Mouse (Mus musculus) limb, embryonic 11.5 days (tissue): ENCODE measurements at regions not wholly inside any gene's neighbourhood (a gene's known extent, or its start where the extent isn't known, plus 50 kb on each side); places are given as distances from the start of the nearest gene placed in this dataset.
"Not testable (repeated sequence)": the region's sequence is repeated elsewhere in the genome, so short reads cannot be mapped to it uniquely, and the experiment has no call there.

Source experiments
- ATAC-seq: fragments of 200-750 bp; cut with Nextera tagmentation; 2 replicates; pipeline ENCODE4 v1.8.0; 2017; ENCODE audit warnings: low read depth; ENCODE audit not compliant: insufficient number of reproducible peaks, low FRiP score, low TSS enrichment
- DNase-seq: peaks from one replicate; pipeline ENCODE4 v3.0.0-alpha.2; 2015; ENCODE audit warnings: low spot score
- H3K27ac ChIP-seq: fragments of 300-500 bp; sonication (generic); replicated peaks from 2 replicates; pipeline ENCODE4 v1.5.1; 2014; ENCODE audit warnings: low read depth, mild to moderate bottlenecking, low read length
- H3K27me3 ChIP-seq: fragments of 300-500 bp; sonication (generic); 2 replicates; pipeline ENCODE4 v1.6.1; 2014; ENCODE audit warnings: mild to moderate bottlenecking, low read length, mixed read lengths; ENCODE audit not compliant: control insufficient read depth, insufficient read depth
- H3K36me3 ChIP-seq: fragments of 300-500 bp; sonication (generic); 2 replicates; pipeline ENCODE4 v1.6.1; 2014; ENCODE audit warnings: mild to moderate bottlenecking, low read length, moderate library complexity, mixed read lengths; ENCODE audit not compliant: control insufficient read depth, insufficient read depth
- H3K4me1 ChIP-seq: fragments of 300-500 bp; sonication (generic); 2 replicates; pipeline ENCODE4 v1.6.1; 2014; ENCODE audit warnings: low read length, mixed read lengths; ENCODE audit not compliant: control insufficient read depth, insufficient read depth
- H3K4me2 ChIP-seq: fragments of 300-500 bp; sonication (generic); 2 replicates; pipeline ENCODE4 v1.6.1; 2014; ENCODE audit warnings: low read depth, mild to moderate bottlenecking, moderate library complexity; ENCODE audit not compliant: severe bottlenecking
- H3K4me3 ChIP-seq: fragments of 300-500 bp; sonication (generic); 2 replicates; pipeline ENCODE4 v1.5.1; 2014; ENCODE audit warnings: low read depth, low read length
- H3K9ac ChIP-seq: fragments of 300-500 bp; sonication (generic); 2 replicates; pipeline ENCODE4 v1.6.1; 2014; ENCODE audit warnings: mild to moderate bottlenecking, low read length
- H3K9me3 ChIP-seq: fragments of 300-500 bp; sonication (generic); 2 replicates; pipeline ENCODE4 v1.6.1; 2016; ENCODE audit warnings: low read length; ENCODE audit not compliant: control insufficient read depth
- WGBS: fragments of 180-500 bp; shearing (Covaris S2); extraction: QIAGEN DNeasy Blood & Tissue Kit; methylation state at CpG from one replicate; pipeline ENCODE4 v1.1.7; 2014; 5-methylcytosine and 5-hydroxymethylcytosine counted together

DNA sequence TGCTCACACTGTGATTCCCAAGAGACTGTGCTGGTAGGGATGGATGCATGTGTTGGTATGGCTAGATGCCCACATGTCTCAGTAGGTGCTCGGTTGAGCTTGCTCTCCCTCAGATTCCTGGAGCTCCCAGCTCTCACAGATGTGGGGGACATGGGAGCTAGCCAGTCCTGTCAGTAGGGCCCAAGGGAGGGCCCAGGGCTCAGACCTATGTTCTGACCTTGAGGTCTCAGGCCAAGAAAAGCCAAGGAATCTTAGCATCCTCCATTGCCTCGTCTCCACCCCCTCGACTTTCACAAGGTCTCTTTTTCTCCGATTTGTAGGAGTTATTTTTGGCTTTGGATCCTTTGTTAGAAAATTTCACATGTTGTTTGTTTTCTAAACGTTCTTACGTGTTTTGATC, 130.6 kb downstream of the Ptpn20 start:
- Histone ChIP-seq H3K4me3 (no peak overlapping the region), H3K4me2 (no peak overlapping the region), H3K27me3 (no peaks in the 10 kb centered on the region), H3K9ac (no peak overlapping the region), H3K9me3 (no peaks in the 10 kb centered on the region), H3K36me3 (no peaks in the 10 kb centered on the region), H3K4me1 (peaks cover 3% of the 10 kb centered on the region; the same call in 1 of the 2 replicates), H3K27ac (no peak overlapping the region)
- ATAC-seq = no peak
- WGBS = 87% methylated on average over 6 of the region's 6 CpGs
- no peak for DNase-seq

DNA sequence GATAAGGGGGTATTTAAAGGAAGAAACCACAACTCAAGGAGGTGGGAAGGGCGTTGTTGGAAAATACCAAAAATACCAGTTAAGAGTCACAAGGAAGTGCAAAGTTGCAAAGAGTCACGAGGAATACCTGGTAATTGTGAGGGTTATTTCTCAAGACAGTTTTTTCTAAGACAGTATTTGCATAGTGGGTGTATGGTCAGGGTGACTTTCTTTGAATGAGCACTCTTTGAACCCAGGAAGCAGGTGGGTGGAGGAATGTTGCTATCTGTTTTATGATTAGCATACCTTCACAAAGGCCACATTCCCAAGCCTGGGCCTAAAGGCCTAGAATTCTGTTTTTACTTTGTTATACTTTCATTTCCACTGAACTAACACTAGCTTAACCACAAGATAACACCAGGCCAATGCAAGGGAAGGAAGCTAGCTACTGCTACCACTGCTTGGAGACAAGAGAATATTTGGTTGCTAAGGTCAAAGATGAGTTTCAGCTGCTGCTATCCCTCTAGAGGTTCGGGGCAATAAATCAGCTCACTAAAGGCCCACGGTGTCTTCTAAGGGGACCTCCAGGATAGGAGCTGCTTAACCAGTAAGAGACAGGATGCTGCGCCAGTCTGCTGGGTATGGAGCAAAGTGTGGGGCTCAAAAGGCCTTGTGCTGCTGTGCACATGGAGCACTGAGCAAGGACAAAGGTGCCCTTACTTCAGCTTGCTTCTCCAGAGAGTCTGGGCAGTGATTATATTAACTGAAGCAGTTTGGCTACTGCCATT, 133.6 kb downstream of the Ptpn20 start:
- not testable (repeated sequence) for DNase-seq, H3K9ac ChIP-seq, H3K4me2 ChIP-seq, ATAC-seq, H3K27ac ChIP-seq, H3K36me3 ChIP-seq, H3K9me3 ChIP-seq, H3K4me1 ChIP-seq, H3K4me3 ChIP-seq, H3K27me3 ChIP-seq
- 73% methylated on average over 5 of the region's 5 CpGs for WGBS

DNA sequence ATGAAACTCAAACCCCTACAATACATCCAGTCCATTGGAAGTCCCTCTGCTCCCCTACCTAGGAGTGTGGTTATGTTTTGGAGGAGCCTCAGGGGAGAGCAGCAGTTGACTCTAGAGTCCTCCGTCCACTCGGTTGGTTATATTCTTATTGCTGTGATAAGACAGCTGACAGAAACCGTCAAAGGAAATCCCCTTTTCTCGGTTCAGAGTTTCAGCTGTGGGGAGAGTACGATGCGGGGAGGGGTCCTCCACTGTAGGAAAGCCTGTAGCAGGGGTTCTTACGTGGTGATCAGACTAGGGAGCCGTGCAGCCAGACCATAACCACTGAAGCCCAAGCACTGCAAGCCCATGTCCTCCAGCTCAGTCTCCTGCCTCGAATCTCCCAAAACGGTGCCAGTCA, 137.5 kb downstream of the Ptpn20 start:
- H3K4me3 ChIP-seq = no peak overlapping the region
- H3K9me3 ChIP-seq = no peaks in the 10 kb centered on the region
- DNase-seq (no peak), ATAC-seq (no peak)
- H3K27me3 ChIP-seq = no peaks in the 10 kb centered on the region
- H3K4me2 ChIP-seq = no peak overlapping the region
- no peak overlapping the region for H3K27ac ChIP-seq
- H3K4me1 ChIP-seq = no peaks in the 10 kb centered on the region
- H3K9ac ChIP-seq = no peak overlapping the region
- WGBS = 92% methylated on average over 10 of the region's 10 CpGs
- H3K36me3 ChIP-seq = no peaks in the 10 kb centered on the region

DNA sequence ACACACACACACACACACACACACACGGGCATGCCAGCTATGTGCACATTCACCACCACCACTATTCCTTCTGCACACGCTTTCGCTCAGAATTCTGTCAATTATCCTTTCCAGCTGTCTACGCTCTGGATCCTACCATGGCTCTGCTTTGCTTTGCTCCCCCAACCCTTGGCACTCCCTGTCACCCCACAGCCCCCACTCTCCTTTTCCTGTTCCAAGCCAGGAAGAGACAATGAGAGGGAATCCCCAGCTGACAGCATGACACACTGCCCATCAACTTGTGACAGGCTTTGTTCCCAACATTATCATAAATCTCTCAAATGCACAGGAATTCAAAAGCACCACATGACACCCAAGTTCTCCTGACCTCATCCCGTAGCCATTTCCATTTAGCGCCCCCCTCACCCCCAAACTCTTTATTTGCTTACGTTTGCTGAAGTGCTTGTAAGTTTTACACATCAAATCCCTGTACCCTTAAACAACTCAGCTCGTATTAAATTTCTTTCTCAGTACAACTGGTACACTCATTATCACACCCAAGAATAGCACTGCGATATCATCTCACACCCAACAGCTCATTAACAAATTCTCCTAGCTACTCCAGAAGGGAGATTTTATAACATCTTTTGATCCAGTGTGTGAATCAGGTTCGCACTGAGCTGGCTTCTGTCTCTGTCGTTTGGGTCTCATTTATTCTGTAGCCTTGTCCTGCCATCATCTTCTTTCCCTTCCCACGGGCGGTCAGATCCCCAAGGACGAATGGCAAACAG, 140.3 kb downstream of the Ptpn20 start:
- Histone ChIP-seq H3K27ac (no peak overlapping the region), H3K4me1 (no peaks in the 10 kb centered on the region), H3K9ac (no peak overlapping the region), H3K4me2 (no peak overlapping the region), H3K27me3 (no peaks in the 10 kb centered on the region), H3K9me3 (no peaks in the 10 kb centered on the region), H3K4me3 (no peak overlapping the region), H3K36me3 (no peaks in the 10 kb centered on the region)
- no peak for DNase-seq
- no peak for ATAC-seq
- WGBS = 76% methylated on average over 14 of the region's 14 CpGs

DNA sequence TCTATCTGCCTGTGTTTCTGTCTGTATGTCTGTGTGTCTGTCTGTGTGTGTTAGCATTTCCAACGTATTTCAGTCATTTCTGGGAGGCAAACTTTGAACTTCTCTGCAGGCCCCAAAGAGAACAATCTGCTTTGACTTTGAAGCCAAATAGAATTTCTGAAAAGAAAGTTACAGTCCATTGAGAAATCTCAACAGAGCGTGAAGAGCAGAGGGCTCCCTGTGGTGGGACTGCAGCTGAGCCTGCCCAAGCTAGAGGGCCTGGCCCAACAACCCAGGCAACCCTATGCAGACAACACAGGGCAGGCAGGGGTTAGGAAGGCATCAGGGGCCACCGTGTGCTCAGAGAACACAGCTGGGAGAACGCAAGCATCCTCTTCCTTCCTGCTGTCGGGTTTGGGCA, 143.7 kb downstream of the Ptpn20 start:
- no peaks in the 10 kb centered on the region for H3K9me3 ChIP-seq
- ATAC-seq (no peak), DNase-seq (no peak)
- H3K36me3 ChIP-seq = no peaks in the 10 kb centered on the region
- no peaks in the 10 kb centered on the region for H3K27me3 ChIP-seq
- no peak overlapping the region for H3K4me2 ChIP-seq
- no peak overlapping the region for H3K27ac ChIP-seq
- WGBS = 69% methylated on average over 5 of the region's 5 CpGs
- no peak overlapping the region for H3K9ac ChIP-seq
- H3K4me3 ChIP-seq = no peak overlapping the region
- no peaks in the 10 kb centered on the region for H3K4me1 ChIP-seq

DNA sequence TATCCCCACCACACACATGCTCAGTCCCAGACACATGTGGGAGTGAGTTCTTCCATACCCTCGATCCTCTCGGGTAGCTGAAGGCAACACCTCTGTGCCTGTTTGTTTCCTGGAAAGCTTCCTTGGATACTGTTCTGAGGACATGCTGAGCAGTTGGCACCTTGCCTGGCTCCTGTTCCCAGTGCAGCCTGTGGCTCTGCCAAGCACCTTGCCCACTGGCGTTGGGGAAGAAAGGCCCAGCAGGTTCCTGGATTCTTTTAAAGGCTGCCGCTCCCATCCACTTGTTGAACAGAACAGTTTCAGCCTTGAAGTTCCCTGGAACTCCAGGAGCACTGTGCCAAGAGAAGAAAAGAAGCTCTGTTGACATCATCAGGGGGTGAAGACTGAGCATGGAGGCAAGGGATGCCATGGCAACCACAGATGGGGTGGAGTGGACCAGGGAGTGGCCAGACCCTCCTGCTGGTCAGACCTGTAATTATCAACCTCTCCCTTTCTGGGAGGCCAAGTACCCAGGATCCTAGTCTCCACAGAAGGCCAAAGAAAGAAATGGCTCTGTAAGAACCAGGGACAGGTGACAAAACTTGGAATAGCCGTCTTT, 145.5 kb downstream of the Ptpn20 start:
- no peak for ATAC-seq

DNA sequence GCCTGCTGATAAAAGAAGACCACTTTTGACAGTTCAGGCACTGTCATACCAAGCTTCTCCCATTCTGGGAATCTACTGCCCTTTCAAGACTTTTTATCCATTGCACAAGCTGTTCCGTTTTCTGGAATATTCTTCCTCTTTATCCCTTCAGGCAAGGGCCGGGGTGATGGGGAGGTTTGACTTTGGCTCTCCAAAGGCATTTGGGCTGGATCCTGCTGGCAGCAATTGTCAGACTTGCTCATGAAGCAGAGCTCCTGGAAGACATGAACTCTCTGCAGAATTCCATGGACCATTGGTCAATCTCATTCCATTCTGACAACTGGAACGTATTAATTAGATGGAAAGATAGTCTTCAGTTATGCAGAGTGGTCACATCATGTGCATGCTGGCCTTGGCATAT, 146.6 kb downstream of the Ptpn20 start:
- Histone ChIP-seq H3K36me3 (no peaks in the 10 kb centered on the region), H3K4me2 (no peak overlapping the region), H3K9me3 (no peaks in the 10 kb centered on the region), H3K9ac (no peak overlapping the region), H3K27me3 (no peaks in the 10 kb centered on the region), H3K27ac (no peak overlapping the region), H3K4me1 (no peaks in the 10 kb centered on the region), H3K4me3 (no peak overlapping the region)
- ATAC-seq (no peak), DNase-seq (no peak)
- WGBS = 91% methylated on average over 3 of the region's 3 CpGs

More for the DNA sequence above, 145.5 kb downstream of the Ptpn20 start:
- Histone ChIP-seq H3K4me3 (no peak overlapping the region), H3K4me2 (no peak overlapping the region), H3K9me3 (no peaks in the 10 kb centered on the region), H3K9ac (no peak overlapping the region), H3K36me3 (no peaks in the 10 kb centered on the region), H3K27me3 (no peaks in the 10 kb centered on the region), H3K4me1 (no peaks in the 10 kb centered on the region), H3K27ac (no peak overlapping the region)
- 92% methylated on average over 5 of the region's 5 CpGs for WGBS
- no peak for DNase-seq

DNA sequence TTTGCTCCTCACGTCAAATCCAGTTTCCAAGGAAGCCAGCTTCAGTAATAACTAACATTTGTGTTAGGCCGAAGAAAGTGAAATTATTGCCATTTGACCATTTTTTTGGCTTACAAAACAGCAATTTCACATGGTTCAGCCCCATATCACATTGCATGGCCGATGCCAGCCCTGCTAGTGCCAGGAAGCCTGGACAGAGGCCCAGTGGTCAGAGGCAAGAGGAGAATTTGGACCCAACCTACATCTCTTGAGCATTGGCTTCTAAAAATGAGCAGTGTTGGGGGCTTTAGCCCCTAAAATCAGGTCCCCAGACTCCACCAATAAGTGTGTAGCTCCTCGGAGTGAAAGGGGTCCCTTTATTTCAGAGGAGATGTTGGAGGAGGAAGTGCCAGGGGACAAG, 157.2 kb downstream of the Ptpn20 start:
- DNase-seq (no peak), ATAC-seq (no peak)
- H3K4me1 ChIP-seq = no peaks in the 10 kb centered on the region
- H3K36me3 ChIP-seq = no peaks in the 10 kb centered on the region
- no peak overlapping the region for H3K4me3 ChIP-seq
- H3K4me2 ChIP-seq = no peak overlapping the region
- H3K9me3 ChIP-seq = no peaks in the 10 kb centered on the region
- H3K9ac ChIP-seq = no peak overlapping the region
- no peak overlapping the region; the same call in 1 of the 2 replicates for H3K27ac ChIP-seq
- 78% methylated on average over 4 of the region's 4 CpGs for WGBS
- H3K27me3 ChIP-seq = no peaks in the 10 kb centered on the region
